Mouse (Mus musculus) right cerebral cortex, postnatal 25 days (tissue): ENCODE measurements around the gene Tanc1.
"Not testable (repeated sequence)": the region's sequence is repeated elsewhere in the genome, so short reads cannot be mapped to it uniquely, and the experiment has no call there.

ENCODE experiments used
- DNase-seq: peaks from one replicate; pipeline ENCODE4 v3.0.0; 2022

Gene Tanc1

DNA sequence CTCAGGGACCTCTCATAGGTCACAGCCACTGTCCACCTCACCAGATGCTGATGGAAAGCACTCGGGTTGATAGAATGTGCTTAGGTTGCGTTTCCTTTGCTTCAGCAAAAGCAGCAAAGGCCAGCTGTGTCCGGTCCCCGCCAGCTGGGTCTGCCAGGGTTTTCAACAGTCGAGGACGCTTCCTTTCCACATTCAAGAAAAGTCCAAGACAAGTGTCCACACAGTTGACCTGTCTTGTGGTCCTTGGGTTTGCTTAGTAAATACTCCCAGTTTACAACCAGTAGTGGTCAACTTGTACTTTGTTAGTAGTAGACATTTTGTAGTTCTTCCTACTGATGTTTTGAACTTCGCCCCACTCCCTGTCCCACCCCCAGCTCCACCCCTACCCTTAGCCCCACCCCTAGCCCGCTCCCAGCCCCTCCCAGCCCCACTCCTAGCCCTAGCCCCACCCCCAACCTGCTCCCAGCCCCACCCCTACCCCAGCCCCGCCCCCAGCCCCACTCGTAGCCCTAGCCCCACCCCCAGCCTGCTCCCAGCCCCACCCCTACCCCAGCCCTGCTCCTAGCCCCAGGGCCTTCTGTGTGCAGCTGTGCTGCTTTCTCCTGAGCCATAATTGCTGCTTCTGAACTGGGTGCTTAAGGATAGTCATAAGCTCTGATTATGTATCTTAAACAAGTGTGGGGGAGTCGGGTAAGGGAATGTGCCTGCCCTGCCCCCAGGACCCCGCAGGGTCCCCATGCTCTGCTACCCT is 229.5 kb downstream of the Tanc1 start:
- no peak for DNase-seq

DNA sequence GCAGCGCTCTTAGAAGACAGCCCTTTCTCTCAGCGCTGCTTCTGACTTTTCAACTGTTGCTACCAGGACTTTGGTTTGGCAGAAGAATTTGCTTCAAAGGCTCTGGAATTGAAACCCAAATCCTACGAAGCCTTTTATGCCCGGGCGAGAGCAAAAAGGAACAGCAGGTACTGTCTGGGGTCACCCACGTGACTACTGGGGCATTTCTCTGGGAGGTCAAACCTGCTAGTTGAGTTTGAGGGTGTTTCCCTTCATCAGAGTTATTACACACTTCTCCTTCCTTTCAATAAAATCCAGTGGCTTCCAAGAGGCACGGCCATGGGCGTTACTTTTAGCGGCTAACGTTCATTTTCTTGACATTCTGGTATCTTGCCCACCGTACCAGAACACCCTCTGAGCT is 230.1 kb downstream of the Tanc1 start:
- DNase-seq = no peak

DNA sequence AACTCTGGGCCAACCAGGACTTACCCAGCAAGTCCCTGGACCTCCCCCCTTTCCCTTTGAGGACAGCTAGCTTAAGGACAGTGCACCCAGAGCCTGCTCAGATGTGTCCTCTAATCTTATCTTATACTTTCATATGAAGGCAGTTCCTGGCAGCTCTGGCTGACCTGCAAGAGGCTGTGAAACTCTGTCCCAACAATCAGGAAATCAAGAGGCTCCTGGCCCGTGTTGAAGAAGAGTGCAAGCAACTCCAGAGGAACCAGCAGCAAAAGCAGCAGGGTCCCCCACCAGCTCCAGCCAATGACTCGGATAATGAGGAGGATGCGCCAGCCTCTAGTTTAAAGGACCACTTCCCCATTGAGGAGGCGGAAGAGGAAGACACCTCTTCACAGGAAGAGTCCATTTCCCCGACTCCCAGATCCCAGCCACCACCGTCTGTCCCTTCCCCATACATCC is 230.7 kb downstream of the Tanc1 start:
- DNase-seq = no peak

DNA sequence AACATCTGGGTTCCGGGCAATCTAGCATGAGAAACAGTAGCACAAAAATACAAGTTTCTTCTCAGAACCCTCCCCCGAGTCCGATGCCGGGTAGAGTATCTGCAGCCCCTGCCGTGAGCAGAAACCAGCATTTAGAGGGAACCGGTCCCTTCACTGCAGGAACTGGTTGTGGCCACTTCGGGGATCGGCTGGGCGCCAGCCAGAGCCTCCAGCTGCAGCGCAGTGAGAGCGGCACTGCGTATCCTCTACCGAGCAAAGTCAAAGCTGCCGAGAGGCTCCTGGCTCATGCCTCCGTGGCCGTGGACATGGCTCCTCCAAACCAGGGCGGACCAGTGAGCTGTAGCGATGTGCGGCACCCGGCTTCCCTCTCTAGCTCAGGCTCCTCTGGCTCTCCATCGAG is 231.3 kb downstream of the Tanc1 start:
- DNase-seq = no peak

DNA sequence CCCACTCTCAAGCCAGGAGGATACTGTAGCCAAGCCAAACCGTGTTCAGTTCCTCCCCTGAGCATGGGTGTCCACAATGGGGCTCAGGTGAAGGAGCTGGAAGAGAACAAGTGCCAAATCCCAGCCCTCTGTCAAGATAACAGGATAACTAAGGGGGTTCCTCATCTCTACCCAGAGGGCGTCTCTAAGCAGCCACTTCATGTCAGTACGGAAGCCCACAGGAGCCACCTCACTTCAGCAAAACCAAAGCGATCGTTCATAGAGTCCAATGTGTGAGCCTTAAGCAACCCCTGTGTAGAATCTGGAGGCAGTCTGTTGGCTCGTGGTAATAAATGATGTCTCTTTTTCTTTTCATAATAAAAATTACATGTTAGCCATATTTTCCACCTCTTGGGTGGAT is 232.0 kb downstream of the Tanc1 start:
- no peak for DNase-seq

DNA sequence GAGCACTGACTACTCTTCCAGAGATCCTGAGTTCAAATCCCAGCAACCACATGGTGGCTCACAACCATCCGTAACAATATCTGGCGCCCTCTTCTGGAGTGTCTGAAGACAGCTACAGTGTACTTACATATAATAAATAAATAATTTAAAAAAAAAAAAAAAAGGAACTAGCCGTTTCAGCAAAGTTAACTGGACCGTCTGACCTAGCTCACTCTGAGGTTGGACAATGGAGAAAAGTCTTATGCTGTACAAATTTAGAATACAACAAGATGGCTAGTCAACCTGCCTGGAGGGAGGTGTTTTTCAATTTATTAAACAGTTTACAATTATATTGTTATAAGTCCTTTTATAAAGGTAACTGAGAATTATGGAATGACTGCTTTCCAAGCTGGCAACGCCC is 240.0 kb downstream of the Tanc1 start:
- not testable (repeated sequence) for DNase-seq

DNA sequence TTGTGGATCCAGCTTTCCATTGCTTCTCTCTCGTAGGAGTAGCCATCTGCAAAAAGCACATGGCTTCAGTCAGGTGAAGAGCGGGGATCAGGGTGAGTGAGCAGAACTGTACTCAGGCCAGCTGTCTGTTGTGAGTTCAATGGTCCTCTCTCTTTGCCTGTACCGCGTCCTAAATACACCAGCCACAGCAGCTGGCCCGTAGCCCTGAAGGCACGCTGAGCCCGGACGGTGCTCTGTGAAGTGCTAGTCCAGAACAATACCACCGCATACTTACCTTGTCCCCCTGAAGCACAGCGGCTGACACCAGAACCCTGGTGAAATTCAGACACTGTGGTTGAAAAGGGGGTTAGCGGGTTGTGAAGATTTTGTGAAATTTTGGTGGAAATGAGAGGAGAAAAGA is 241.1 kb downstream of the Tanc1 start:
- no peak for DNase-seq

DNA sequence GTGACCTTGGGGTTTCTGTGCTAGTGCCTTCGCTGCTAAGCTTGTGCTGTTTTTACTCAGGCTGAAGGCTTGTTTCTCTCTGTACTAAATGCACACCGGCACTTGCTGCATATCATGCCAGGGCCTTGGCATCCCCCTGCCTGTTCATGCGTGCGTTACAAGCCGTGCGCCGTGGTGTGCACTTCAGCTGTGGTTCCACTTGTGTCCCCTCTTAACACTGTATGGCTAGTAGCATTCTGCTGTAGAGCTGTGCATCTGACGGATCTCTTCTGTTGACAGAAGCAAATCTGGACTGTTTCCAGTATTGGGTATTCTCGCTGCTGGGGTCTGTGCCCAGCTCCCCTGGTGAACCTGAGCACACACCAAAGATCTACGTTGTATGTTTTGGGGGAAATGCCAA is 241.7 kb downstream of the Tanc1 start:
- no peak for DNase-seq

DNA sequence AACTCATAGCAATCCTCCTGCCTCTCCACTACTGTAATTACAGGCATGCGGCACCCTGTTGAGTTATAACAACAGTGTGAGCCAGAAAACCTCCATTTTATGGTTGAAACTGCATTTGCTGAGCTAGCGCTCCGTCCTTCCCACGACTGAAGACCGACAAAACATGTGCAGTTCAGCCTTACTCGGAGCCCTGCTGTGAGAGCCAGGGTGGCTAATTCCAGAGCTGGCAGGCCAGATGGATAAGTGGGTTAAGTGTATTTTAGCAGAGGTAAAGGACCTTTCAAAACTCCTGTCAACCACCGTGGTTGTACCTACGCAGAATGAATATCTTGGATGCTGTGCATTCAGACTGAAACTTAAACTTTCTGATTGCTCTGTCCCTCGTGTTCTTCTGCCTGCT is 242.5 kb downstream of the Tanc1 start:
- DNase-seq = no peak

DNA sequence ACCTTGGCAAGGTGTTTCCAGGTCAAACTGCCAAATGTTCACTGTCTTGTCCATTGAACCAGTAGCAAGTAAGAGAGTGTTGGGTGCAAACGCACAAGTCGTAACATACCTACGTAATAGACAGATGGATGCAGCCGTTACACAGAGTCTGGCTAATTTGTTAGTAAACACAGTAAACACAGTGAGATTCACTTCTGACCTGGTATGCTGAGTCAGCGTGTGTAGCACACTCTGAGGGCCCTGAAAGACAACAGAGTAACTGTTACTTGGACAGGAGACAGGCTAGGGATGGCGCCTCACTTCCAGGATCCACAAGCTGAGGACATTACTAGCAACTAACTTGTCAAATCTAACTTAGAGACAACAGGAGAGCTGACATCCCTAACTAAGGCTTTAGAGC is 250.8 kb downstream of the Tanc1 start:
- no peak for DNase-seq

DNA sequence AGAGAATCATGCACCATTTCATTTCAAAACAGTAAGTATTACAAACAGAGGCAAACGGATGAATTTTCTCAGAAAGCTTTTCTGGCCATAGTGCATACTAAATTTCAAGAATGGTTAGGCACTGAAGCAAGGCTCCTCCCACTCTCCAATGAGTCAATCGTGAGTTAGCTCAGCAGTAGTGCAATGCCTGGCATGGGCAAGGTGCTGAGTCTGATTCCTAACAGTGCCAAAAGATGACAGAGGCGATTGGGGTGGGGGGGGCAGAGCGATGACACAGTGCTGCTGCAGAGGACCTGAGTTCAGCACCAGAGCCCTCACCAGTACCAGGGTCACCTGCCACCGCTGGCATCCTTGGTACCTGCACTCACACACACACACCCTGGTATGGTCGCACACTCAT is 258.7 kb downstream of the Tanc1 start:
- DNase-seq = no peak

DNA sequence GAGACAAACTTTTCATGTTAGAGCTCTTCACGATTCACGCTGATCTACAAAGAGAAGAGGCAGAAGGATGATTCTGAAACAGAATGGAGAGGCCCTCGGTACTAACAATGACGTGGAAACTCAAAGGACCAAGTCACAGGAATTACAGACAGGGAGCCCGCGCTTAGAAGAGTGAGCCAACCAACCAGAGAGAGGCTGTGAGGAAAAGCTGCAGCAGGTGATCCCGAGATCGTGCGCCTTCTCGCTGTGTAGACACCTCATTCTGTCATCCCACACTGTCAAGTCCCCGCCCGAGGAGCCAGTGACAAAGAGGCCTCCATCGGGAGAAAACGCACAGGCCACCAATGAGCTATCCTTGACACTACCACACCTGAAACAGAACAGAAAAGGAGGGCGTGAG is 264.6 kb downstream of the Tanc1 start:
- DNase-seq = no peak

DNA sequence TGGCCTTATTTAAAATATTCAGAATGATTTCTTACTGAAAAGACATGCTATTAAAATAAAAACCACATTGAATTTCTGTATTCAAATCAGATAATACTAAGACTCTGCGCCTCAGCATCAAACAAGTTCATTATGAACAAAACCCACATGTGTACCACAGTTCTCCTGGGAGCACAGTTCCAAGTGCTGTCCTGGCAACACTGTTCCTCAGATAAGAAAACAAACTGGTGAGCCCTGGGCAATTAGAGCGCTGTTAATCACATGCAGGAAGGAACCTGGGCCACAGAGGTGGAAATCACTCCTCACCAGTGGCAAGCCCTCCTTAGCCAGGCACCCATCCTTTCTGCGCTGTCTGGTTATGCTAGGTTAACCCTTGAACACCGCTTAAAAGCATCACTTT is 265.5 kb downstream of the Tanc1 start:
- DNase-seq = no peak

DNA sequence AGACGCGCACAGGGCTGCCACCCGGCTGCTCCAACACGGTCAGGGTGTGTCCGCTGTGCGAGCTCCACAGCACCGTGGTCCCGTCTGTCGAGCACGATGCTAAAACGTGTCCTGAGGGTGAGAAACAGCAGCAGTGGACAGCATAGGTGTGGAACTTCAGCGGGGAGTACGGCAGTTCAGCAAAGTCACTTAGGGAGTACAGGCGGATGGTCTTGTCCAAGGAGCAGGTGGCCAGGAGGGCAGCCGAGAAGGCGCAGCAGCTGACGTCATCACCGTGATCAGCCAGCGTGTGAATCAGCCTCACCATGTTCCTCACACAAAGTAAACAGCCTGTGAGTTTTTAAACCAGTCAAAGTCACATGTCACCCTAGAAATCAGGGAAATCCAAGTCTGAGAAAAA is 266.4 kb downstream of the Tanc1 start:
- DNase-seq = no peak

DNA sequence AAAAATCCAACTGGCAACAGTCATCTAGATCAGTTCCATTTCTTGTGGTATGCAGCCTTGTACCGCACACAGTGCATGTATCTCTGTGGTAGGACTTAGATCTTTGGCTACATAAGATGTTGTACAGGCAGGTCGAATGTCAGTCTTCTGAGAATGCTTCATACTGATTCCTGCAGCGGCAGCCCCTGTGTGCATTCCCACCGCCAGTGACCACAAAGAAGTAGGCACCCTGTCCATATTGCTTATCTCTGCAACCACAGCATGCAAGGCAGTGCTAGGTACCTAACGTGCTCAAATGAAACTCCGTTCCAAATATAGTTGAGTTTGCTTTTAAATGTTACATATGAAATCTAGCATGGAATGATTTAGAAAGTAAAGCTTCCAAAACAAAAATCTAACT is 269.6 kb downstream of the Tanc1 start:
- no peak for DNase-seq

DNA sequence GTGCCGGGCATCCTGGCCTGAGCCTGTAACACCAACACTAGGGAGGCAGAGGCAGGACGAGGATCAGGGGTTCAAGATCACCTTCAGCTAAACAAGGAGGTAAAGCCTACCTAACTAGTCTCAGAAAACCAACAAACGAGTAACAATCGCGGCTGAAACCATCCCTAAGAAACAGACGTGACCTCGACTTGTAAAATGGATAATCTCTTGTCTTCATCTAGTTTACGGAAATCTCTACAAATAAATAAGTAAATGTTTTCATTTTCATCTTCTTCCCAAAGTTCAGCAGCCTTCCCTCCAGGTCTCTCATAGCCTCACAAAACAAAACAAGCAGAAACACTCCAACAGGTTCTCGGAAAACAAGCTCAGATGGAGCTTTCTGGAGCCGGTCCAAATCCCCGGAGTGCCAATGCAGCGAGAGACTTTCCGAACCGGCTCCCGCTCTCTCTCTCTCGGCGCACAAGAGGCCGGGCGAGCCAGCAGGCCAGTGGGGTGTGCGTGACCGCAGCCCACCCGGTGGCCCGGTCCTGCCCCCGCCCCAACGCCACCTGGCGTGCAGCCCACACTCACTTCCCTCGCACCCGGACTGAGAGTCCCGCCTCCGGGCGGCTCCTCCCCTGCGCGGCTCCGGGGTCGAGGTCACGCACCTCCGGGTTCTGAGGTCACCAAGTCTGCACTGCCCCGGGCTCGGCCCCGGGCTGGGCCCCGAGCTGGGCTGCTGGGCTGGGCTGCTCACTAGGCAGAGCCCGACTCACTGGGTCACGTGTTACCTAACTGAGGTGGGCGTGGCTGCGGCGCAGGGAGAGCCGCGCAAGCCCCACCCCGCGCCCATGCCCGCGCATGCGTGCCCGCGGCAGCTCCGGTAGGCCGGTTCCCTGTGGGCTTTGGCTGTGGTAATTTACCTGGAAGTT is 270.2 kb downstream of the Tanc1 start, which contains the start of gene Wdsub1:
TSS of gene Wdsub1 (minus strand) at position 761 of the 911 bp plus-strand sequence.
- DNase-seq = peak; percentile 91

DNA sequence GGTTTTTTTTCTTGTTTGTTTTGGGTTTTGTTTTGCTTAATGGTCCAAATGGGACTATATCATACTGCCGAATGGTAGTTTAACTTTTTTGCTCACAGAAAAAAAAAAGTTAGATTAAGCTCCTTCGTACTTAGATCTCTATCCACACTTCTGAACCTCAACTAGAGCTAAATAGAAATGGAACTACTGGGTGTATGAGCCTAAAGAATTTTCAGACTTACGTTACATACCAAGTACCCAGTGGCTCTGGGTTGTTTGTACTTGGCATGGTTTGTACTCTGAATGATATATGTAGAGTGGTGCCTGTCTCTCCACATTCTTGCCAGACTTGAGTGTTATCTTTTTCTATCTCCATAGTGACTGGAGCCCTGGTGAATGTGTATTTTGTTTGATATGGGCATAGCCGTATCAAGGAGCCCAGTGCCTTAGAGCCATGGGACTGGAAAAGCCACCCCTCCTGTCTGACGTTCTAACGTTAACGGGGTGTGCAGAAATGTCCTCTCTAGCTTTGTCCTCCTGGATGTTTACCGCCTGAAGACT is 271.0 kb downstream of the Tanc1 start:
- DNase-seq = no peak

DNA sequence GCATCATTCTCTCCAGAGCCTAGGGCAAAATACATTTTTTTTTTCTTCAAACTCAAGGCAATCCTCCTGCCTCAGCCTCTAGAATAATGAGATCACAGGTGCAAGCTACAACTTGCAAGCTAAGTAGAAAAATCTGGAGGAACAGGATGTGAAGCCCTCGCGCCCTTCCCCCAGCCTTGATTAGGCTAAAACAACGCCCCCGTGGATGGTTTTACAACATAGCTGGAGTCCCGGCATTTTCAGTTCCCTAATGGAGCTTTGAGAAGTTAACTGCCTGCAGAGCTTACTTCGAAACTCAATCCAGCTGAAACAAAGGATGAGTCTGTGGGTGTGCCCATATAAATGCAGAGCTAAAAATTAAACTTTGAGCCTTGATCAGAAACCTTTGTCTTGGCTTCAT is 277.9 kb downstream of the Tanc1 start:
- no peak for DNase-seq
